Mouse (Mus musculus): ENCODE data around the gene Zdhhc7. TPM values are rescaled to one million over a fixed set of nuclear protein-coding genes. Genes with fewer than 3 reads are reported as not detected.

Gene Zdhhc7
- total and polyA plus RNA-seq, 3 experiments = 18.3 to 26.3 (median 23.7) TPM

- TF ChIP-seq NELFE (IDR thresholded peaks at IDR 0.05; ENCODE audit: low read depth, low read length) = peak; percentile 81
These were observed at the start of gene Zdhhc7 (continued) for GRCm38 (mm10) chr8:120101068-120101972.

DNA sequence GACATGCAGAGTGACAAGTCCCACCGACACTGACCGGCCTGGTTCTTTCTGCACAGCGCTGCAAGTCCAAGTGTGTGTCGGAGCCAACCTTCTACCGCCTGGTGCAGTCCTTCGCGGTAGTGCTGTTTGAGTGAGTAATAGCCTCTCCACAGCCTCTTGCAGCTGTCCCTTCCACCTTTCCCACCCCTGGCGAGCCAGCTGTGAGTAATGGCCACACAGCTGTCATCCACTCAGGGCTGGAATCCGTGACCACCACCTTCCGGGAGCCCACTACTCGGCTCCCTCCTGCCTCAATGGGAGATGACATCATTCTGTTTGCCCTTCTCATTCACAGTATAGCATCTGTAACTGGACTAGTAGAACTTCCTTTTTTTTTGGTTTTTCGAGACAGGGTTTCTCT is 48.7 kb upstream of the Zdhhc7 start:
- H3K9ac ChIP-seq (ENCODE audit: insufficient read depth, low read depth) = no peak overlapping the region
- H3K79me2 ChIP-seq (replicated peaks; ENCODE audit: control insufficient read depth, extremely low read depth, insufficient read depth, poor library complexity, severe bottlenecking) = no peaks in the 10 kb centered on the region
- dilution Hi-C loops (cut with MboI; ENCODE audit: extremely low pct_ligation_motif_present, extremely low pct_unique_long_range_greater_than_20kb, low sequenced_read_pairs) = no loop called here
- in situ Hi-C loops (cut with MboI; ENCODE audit: low pct_ligation_motif_present, low pct_unique_long_range_greater_than_20kb, low sequenced_read_pairs) = no loop called here
- no peak overlapping the region for H3K4me3 ChIP-seq (replicated peaks in 1 of 3; ENCODE audit: low read depth in 2 of 3, low read length in 2 of 3, poor library complexity in 1 of 3)
- peaks cover 85% of the 10 kb centered on the region for H3K27me3 ChIP-seq (replicated peaks)
- no peaks in the 10 kb centered on the region for H3K9me3 ChIP-seq (replicated peaks; ENCODE audit: low read length)
- no peak overlapping the region for H3K27ac ChIP-seq (ENCODE audit: insufficient read depth, low read depth)
- no peaks in the 10 kb centered on the region for H3K36me3 ChIP-seq (replicated peaks in 1 of 2; ENCODE audit: control insufficient read depth in 1 of 2, insufficient read depth in 1 of 2, low read length in 1 of 2)
- H3K4me2 ChIP-seq (ENCODE audit: insufficient read depth, low read depth, poor library complexity, severe bottlenecking) = no peak overlapping the region
- no peaks in the 10 kb centered on the region for H3K4me1 ChIP-seq (ENCODE audit: control insufficient read depth in 1 of 2, insufficient read depth in 2 of 2)
- TF ChIP-seq MXI1 (IDR thresholded peaks at IDR 0.05; ENCODE audit: low read depth, low read length) = no peak
- TF ChIP-seq ZC3H11A (IDR thresholded peaks at IDR 0.05; ENCODE audit: low read depth, low read length) = no peak
- TF ChIP-seq KAT2A (IDR thresholded peaks at IDR 0.05; ENCODE audit: insufficient replicate concordance, low read length) = no peak
- TF ChIP-seq IRF4 (IDR thresholded peaks at IDR 0.05; ENCODE audit: low read depth, low read length) = no peak
- TF ChIP-seq UBTF (IDR thresholded peaks at IDR 0.05; ENCODE audit: low read depth, low read length) = no peak
- no peak for TF ChIP-seq EP300 (IDR thresholded peaks at IDR 0.05; ENCODE audit: low read length)
- TF ChIP-seq MAZ (IDR thresholded peaks at IDR 0.05; ENCODE audit: low read depth, low read length) = no peak
- TF ChIP-seq NELFE (IDR thresholded peaks at IDR 0.05; ENCODE audit: low read depth, low read length) = no peak
- TF ChIP-seq CTCF (conservative IDR thresholded peaks at IDR 0.05 in 1 of 2, IDR thresholded peaks at IDR 0.05 in 1 of 2; ENCODE audit: low read depth in 2 of 2, low read length in 2 of 2) = no peak
- no peak for TF ChIP-seq NRF1 (IDR thresholded peaks at IDR 0.05; ENCODE audit: low read depth, low read length)
- TF ChIP-seq GABPA (IDR thresholded peaks at IDR 0.05; ENCODE audit: insufficient replicate concordance, low read depth, low read length) = no peak
- no peak for TF ChIP-seq USF2 (conservative IDR thresholded peaks at IDR 0.05; ENCODE audit: low read depth, low read length)
- DNase-seq (ENCODE audit: extremely low read depth) = no peak

DNA sequence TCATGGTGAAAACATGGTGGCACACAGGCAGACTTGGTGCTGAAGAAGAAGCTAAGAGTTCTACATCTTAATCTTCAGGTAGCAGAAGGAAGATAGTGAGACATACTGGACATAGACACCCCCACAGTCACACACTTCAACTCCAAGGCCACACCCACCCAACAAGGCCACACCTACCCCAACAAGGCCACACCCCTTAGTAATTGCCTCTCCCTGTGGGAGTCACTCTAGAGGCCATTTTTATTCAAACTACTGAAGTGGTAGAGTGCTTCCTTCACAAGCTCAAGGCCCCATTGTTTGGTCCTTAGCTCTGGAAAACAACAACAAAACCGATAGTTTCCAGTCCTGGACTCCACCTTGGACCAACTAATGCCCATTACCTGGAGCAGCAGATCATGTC is 44.8 kb upstream of the Zdhhc7 start:
- no peak for DNase-seq (ENCODE audit: extremely low read depth)
- Histone ChIP-seq H3K4me3 (replicated peaks in 1 of 3; ENCODE audit: low read depth in 2 of 3, low read length in 2 of 3, poor library complexity in 1 of 3) (no peak overlapping the region), H3K36me3 (replicated peaks in 1 of 2; ENCODE audit: control insufficient read depth in 1 of 2, insufficient read depth in 1 of 2, low read length in 1 of 2) (no peaks in the 10 kb centered on the region), H3K4me2 (ENCODE audit: insufficient read depth, low read depth, poor library complexity, severe bottlenecking) (no peak overlapping the region), H3K27ac (ENCODE audit: insufficient read depth, low read depth) (no peak overlapping the region), H3K9me3 (replicated peaks; ENCODE audit: low read length) (no peaks in the 10 kb centered on the region), H3K79me2 (replicated peaks; ENCODE audit: control insufficient read depth, extremely low read depth, insufficient read depth, poor library complexity, severe bottlenecking) (no peaks in the 10 kb centered on the region), H3K9ac (ENCODE audit: insufficient read depth, low read depth) (no peak overlapping the region), H3K27me3 (replicated peaks) (peaks cover 82% of the 10 kb centered on the region), H3K4me1 (ENCODE audit: control insufficient read depth in 1 of 2, insufficient read depth in 2 of 2) (no peaks in the 10 kb centered on the region)
- in situ Hi-C loops (cut with MboI; ENCODE audit: low pct_ligation_motif_present, low pct_unique_long_range_greater_than_20kb, low sequenced_read_pairs) = no loop called here
- TF ChIP-seq JUN (IDR thresholded peaks at IDR 0.05; ENCODE audit: insufficient read depth, low read depth, low read length) (no peak), ZNF384 (IDR thresholded peaks at IDR 0.05; ENCODE audit: low read depth, low read length) (no peak), KAT2A (IDR thresholded peaks at IDR 0.05; ENCODE audit: insufficient replicate concordance, low read length) (no peak), ELF1 (IDR thresholded peaks at IDR 0.05; ENCODE audit: low read depth, low read length) (no peak), NRF1 (IDR thresholded peaks at IDR 0.05; ENCODE audit: low read depth, low read length) (no peak)
- dilution Hi-C loops (cut with MboI; ENCODE audit: extremely low pct_ligation_motif_present, extremely low pct_unique_long_range_greater_than_20kb, low sequenced_read_pairs) = no loop called here

Measured in CH12.LX (cell line).